Mouse (Mus musculus) T-helper 1 cell (primary cell): ENCODE measurements around the gene Adora3.

ENCODE experiments used
- in situ Hi-C: fragments of 300-600 bp; cut with MboI, MseI; formaldehyde crosslinking; loops from one replicate; pipeline ENCODE4 v1.15.1; 2025; ENCODE audit warnings: high pct_unique_total_duplicates

The Adora3 gene

DNA sequence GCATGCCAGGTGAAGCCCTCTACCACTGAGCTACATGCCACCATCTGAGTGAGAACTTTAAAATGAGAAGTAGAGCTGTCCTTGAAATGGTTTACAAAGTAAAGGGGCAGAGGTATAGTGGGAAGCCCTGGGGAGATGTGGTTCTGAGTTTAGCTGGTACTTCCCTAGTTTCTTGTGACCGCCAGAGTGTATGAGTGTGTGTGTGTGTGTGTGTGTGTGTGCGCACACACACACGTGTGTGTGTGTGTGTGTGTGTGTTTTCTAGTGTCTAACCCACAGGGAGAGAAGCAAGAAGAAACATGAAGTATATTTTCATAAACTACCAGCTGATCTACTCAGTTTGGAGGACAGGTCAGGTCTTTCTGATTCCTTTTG is 57.5 kb downstream of the Adora3 start:
- in situ Hi-C loops = no loop called here

DNA sequence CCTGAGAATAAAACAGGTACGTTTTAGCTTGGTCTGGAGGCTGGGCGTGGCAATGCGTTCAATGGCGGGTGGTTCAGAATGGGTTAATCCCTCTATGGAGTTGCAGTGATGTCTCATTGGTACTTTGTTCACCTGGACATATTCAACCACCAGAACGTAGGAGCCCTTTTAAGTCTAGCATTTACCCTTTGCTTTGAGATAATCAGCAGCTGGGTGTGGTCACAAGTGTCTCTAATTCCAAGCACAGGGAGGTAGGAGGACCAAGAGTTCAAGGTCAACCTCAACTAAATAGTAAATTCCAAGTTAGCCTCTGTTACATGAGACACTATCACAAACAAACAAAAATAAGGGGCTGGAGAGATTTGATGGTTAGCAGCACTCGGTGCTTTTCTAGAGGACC is 58.1 kb downstream of the Adora3 start:
- in situ Hi-C loops = no loop called here

DNA sequence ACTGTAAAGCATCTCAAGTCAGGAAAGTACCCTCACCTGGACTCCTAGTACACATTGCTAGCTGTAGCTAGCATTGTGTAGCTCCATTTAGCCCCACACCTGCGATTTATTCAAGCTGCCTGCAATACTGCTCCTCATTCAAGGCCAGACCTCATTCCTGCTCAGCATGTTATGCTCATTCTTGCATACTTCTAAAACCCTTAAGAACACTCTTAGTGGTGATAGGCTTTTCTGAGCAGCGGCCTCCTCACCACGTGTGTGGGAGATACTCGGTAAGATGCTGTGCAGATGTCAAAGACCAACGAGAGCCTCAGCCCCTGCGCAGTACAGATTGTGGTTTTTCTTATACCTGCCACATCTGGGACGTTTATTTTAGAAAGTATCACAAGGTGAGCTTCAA is 59.2 kb downstream of the Adora3 start:
- in situ Hi-C loops = no loop called here

DNA sequence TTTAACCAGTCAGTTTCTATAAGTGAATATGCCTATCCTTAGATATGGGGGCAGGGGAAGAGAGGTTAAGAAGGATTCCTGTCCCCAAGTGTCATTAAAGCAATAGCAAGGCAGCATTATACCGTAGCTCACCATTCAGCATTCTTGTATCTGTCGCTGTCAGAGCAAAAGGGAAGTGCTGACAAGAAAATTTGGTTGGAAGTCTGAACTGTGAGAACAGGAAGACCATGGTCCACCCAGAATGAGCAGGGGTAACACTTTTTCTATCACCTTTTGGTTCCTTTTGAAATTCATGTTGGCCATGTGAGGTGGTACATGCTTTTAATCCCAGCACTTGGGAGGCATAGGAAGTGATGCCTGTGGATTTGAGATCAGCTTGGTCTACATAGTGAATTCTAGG is 60.4 kb downstream of the Adora3 start:
- in situ Hi-C loops = no loop called here

DNA sequence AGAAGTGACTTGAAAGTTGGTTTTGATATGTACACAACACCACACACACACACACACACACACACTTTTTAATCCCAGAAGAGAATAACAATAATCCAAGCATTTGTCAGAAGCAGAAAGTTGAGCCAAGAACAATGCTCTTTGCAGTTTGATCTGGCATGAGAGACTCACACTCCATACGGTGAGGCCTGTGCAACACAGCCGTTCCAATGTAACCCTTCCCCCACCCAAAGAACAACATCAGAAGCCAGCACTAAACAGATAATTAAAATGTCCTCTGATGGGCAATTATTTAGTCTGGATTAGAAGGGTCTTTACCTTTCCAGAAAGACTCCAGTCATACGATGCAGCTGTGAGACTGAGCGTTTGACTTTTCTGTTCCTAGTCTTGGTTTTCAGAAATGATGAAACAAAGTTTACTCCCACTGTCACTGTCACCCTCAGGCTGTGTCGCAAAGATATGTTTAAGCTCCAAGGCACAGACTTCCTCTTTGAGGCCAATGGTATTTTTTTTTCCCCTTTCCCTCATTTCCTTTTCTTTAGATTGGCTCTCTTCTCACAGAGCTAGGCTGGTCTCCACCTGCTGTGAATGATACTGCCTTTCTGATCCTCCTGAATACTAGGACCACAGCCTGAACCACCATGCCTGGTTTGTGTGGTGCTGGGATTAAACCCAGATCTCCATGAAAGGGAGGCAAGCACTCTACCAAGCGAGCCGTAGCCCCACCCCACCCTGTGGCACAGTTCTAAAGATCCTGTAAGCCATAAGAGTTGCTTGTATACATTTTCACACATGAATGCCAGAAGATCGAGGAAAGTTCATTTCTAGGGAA is 61.8 kb downstream of the Adora3 start, which contains the start of gene I830077J02Rik:
I830077J02Rik (minus strand) TSS at position 425 of the 832 bp plus-strand sequence.
- in situ Hi-C loops = no loop called here

DNA sequence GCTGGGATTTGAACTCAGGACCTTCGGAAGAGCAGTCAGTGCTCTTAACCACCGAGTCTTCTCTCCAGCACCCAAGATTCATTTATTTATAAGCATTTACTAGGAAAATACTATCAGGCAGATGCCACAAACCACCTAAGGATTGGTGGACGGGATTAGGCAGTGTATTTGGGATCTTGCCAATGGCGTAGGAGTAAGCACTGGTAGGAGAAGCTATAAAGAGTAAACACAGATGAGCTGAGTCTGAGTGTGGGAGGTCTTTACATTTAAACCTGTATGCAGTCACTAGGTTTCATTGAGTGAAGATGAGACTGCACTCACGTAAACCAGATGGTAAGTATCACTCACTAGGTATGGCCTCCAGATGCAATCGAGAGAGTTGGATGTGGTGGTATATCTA is 63.3 kb downstream of the Adora3 start:
- in situ Hi-C loops = no loop called here

DNA sequence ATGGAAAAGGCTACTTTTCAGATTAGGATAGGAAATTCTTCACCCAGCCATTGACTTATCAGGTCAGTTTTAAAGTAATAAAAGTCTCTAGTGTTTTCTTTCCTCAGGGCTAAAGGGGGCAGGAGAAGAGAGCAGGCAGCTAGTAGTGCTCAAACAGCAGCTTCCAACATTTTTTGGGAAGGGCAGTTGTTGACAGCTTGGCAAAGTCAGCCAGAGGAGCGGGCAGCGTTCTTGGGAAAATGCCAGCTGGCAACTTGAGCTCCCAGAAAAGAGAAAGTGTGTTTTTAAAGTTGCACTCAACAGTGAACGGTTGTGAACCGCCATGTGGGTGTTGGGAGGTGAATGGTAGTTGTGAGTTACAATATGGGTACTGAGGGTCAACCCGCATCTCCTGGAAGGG is 64.4 kb downstream of the Adora3 start:
- in situ Hi-C loops = no loop called here

DNA sequence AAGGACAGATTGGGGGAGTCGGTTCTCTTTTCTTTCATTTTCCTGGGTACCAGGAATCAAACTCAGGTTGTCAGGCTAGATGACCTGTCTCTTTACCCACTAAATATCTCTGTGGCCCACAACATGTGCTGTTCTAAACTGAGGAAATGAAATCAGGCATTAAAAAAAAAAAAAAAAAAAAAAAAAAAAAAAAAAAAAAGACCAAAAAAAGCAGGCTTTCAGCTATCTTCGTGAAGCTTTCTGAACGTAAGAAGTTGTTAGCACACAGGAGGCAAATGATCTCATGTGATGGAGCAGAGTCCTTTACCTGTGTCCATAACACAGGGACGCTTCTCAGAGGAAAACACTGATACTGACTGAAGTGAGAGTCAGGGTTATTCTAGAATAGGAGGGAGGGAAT is 65.5 kb downstream of the Adora3 start:
- in situ Hi-C loops = no loop called here

DNA sequence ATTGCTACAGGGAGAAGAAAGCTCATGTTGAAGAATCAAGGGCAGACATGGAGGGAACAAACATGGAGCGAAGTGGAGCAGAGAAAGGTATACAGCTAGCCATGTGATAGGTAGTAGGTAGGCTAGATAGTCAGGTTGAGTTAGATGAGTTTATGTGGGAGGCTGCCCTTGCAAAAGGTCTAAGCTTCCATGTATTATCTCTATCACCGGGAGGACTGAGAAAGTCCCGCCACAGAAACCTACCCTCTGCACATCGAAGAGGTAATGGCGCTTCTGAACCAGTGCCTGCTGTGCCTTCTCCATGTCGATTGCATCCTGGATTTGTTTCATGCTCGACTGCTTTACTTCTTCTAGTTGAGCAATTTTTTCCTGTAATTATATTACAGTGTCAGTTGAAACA is 80.7 kb downstream of the Adora3 start:
- in situ Hi-C loops = no loop called here

DNA sequence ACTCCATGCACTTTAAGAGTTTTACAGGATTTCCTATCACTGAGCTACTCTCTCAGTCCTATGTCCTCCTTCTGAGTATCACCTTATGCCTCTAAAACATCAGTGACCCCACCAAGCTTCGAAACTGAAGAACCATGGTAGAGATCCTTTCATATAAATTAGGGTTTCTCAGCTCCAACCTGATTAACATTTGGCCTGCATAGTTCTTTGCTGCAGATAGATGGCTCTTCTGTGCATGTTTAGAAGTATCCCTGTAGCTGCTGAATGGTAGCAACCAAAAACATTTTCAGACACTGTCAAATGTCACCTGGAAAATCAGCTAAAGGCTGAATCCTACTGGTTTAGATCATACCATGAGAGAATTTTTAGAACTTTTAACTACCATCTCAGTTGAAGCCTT is 86.6 kb downstream of the Adora3 start:
- in situ Hi-C loops = loop anchor here (5.0 kb wide), 1 partner anchor 270 kb away; the partner anchor contains the start of gene Ddx20

DNA sequence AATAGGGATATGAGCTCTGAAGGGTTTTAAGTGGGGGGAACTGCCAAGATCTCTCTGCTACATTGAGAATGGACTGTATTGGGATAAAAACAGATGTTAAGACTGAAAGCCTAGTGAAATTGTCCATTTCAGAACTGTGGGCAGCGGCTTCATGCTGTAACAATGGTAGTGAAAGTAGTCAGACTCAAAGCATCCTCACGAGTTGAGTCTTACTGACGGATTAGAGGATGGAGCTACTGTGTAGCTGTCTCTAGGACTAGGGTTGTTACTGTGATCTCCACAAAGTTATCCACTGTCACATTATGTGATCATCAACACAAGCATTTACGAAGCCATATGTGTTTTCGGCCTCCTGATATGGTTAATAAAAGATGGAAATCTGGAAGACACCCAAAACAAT is 87.5 kb downstream of the Adora3 start:
- in situ Hi-C loops = loop anchor here (5.0 kb wide), 1 partner anchor 271 kb away; the partner anchor contains the start of gene Ddx20
